9 mouse cellular contexts compared by ENCODE assay signal in the genomic region with DNA sequence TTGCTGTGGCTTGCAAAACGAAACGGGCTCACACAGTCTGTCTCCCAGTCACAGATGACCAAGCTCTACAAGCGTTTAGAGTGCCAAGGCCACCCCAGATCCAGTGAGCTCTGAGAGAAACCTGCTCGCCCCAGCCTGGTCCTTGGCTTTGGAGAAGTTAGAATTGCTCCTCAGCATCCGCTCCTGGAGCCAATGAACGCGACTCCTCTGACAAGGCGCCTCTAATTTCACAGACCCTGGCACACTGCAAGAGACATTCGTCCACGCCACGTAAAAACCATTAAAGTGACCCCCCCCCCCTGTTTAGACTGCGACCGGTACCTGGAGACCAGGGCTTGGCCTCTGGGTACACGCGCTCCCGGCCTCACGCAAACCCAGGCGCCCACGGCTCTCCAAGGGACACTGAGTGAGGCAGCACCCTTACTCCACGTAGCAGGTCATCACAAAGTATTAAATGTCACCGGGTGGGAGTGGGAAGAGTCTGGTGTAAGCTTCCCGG. TPM values are rescaled to one million over a fixed set of nuclear protein-coding genes. Genes with fewer than 3 reads are reported as not detected.
DNase-seq lines count a peak whose midpoint lies in the region; ATAC-seq lines count a peak whose summit lies in the region.
"Had no signal": no experiment of that assay in that cellular context is flagged by ENCODE, and none has a peak within 500 bp of the region (broad histone marks: within the 10 kb centered on the region; RNA-seq: fewer than 3 reads in every experiment).

No protein-coding gene starts in this region.

- peak; percentile 8 for DNase-seq in adrenal gland, postnatal 10 days
- no peak for DNase-seq in adrenal gland, adult 18-20 months (ENCODE audit: low spot score in 2 of 2)
- DNase-seq in ovary, postnatal 10 days (ENCODE audit: low spot score), result peak; percentile 2
- no peak for DNase-seq in ovary, postnatal 14 days (ENCODE audit: low spot score)
- DNase-seq in gastrocnemius, adult 8-10 months (ENCODE audit: low spot score in 2 of 2), result peak; percentile 16 to 19
- no peak for DNase-seq in T-cell, adult 2 months (ENCODE audit: low spot score)

- peaks cover 24% of the 10 kb centered on the region for H3K4me1 ChIP-seq in limb, embryonic 12.5 days (replicated peaks)
- H3K4me1 ChIP-seq in stomach, embryonic 14.5 days (ENCODE audit: control insufficient read depth, insufficient read depth, low read length), result 0 out of 2 replicates have a peak, but pooled peaks cover 8% of the 10 kb centered on the region
- H3K4me1 ChIP-seq: megakaryocyte, embryonic 14.5 days had no signal

- H3K4me2 ChIP-seq in limb, embryonic 12.5 days, result peak overlapping the region; percentile 83
- peak overlapping the region; percentile 85 for H3K4me2 ChIP-seq in stomach, embryonic 14.5 days (replicated peaks; ENCODE audit: low read depth, low read length)

- peaks cover 17% of the 10 kb centered on the region; the same call in 1 of the 2 replicates for H3K27me3 ChIP-seq in limb, embryonic 12.5 days
- 0 out of 2 replicates have a peak, but pooled peaks cover 16% of the 10 kb centered on the region for H3K27me3 ChIP-seq in stomach, embryonic 14.5 days (ENCODE audit: control insufficient read depth, insufficient read depth, low read length)

- H3K9me3 ChIP-seq in limb, embryonic 12.5 days, result no peaks in the 10 kb centered on the region
- H3K9me3 ChIP-seq in stomach, embryonic 14.5 days (ENCODE audit: control insufficient read depth, low read depth, low read length), result no peaks in the 10 kb centered on the region
- H3K9me3 ChIP-seq: megakaryocyte, embryonic 14.5 days had no signal

- no peak for ATAC-seq in limb, embryonic 12.5 days (ENCODE audit: insufficient number of reproducible peaks, insufficient read depth, low FRiP score, low TSS enrichment, low read depth)
- no peak for ATAC-seq in stomach, embryonic 14.5 days (ENCODE audit: insufficient number of reproducible peaks, insufficient read depth, low FRiP score, low read depth)

- H3K27ac ChIP-seq in limb, embryonic 12.5 days, result peak overlapping the region; percentile 93
- H3K27ac ChIP-seq in stomach, embryonic 14.5 days (ENCODE audit: low read length), result no peak overlapping the region

- no peaks in the 10 kb centered on the region for H3K36me3 ChIP-seq in limb, embryonic 12.5 days
- H3K36me3 ChIP-seq in stomach, embryonic 14.5 days (ENCODE audit: control insufficient read depth, insufficient read depth, low read length), result no peaks in the 10 kb centered on the region

- H3K9ac ChIP-seq in limb, embryonic 12.5 days (replicated peaks), result peak overlapping the region; percentile 84
- peak overlapping the region; percentile 48; the same call in 1 of the 2 replicates for H3K9ac ChIP-seq in stomach, embryonic 14.5 days (replicated peaks; ENCODE audit: low read depth, low read length)

- peak overlapping the region; percentile 68 for H3K4me3 ChIP-seq in limb, embryonic 12.5 days (replicated peaks)
- H3K4me3 ChIP-seq in stomach, embryonic 14.5 days (ENCODE audit: low read depth, low read length), result peak overlapping the region; percentile 57

- WGBS in limb, embryonic 12.5 days, result under 1% methylated on average over 22 of the region's 22 CpGs
- WGBS in stomach, embryonic 14.5 days, result 2% methylated on average over 22 of the region's 22 CpGs

RNA-seq across cellular contexts. Expression of a gene that starts 1.6 kb away (rescaled TPM):
- total RNA-seq in adrenal gland, postnatal 10 days (2021), result 1 to 10 TPM; 2.3 to 4.8 TPM
- total RNA-seq in adrenal gland, adult 18-20 months (2021), result 1 to 10 TPM in 1 of 2 experiments, under 1 TPM in 1; 0.60 to 1.0 TPM
- total RNA-seq in gastrocnemius, adult 8-10 months (2022), result 10 to 100 TPM; 33.3 to 42.2 (median 39.5) TPM
- polyA plus RNA-seq in limb, embryonic 12.5 days (2016; fragmentation: Nextera tagmentation; extraction: Ambion mirVana), result 10.7 and 11.4 TPM in 2 replicates
- polyA plus RNA-seq in stomach, embryonic 14.5 days (2014; fragmentation: Nextera tagmentation; extraction: Ambion mirVana), result 1.5 and 1.7 TPM in 2 replicates

Comparison
In these comparisons a context has a peak if more than half of its experiments do, and no peak if none do; other contexts are left out.
1. DNase-seq: peak in adrenal gland, postnatal 10 days (single experiment), ovary, postnatal 10 days (single experiment) and gastrocnemius, adult 8-10 months (2 of 2); none in adrenal gland, adult 18-20 months (0 of 2), ovary, postnatal 14 days (single experiment) and T-cell, adult 2 months (single experiment).
2. RNA of a gene that starts 1.6 kb away (total RNA-seq): 33.3 to 42.2 TPM in gastrocnemius, adult 8-10 months; 2.3 to 4.8 TPM in adrenal gland, postnatal 10 days and 0.60 to 1.0 TPM in adrenal gland, adult 18-20 months; every median in the first group is over 4 times any median in the second.